Mouse (Mus musculus) ovary, postnatal 10 days (tissue): ENCODE results near the gene Ppard.

ENCODE experiments used
- DNase-seq: peaks from one replicate; pipeline ENCODE4 v3.0.0; 2022; ENCODE audit warnings: low spot score

Ppard gene

DNA sequence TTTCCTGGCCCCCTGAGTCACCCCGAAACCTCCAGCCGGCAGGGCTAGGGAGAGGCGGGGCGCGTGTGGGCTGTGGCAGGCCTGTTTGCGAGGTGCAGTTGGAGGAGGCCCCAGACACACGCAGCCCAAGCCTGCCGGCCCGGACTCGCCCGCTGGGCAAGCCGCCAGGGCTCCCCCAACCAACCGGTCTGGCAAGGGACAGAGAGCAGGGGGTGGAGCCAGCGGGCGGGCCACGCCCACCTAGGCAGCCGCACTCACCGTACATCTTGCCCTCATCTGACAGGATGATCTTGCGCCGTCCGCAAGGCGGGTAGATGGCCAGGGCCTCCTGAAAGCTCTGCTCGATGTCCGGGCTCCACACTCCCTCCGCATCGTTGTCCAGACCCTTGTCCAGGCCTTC is 108.6 kb downstream of the Ppard start:
- DNase-seq, result peak; percentile 89

DNA sequence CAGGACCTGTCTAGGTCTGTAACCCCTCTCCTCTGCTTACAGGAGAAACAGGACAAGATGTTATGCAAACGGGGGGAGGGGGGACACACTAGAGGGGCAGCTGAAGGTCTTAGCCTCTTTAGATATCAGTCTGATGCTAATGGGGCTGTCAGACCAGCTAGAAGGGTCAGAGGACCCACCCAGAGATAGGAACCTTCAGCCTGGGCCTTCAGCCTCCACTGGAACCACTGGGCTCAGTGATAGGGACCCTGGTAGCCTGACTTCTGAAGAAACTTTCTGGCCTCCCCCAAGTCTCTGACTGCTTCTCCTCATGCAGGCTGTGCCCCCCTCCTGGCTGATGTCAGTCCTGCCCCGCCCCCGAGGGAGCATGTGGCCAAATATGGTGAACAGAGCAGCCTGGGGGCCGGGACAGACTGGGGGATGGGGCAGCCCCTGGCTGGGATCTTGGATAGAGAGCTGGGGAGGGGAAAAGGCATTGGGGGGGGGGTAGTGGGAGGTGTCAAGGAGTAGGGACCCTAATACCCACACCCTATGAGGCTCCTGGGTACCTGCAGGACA is 111.6 kb downstream of the Ppard start:
- DNase-seq, result no peak

DNA sequence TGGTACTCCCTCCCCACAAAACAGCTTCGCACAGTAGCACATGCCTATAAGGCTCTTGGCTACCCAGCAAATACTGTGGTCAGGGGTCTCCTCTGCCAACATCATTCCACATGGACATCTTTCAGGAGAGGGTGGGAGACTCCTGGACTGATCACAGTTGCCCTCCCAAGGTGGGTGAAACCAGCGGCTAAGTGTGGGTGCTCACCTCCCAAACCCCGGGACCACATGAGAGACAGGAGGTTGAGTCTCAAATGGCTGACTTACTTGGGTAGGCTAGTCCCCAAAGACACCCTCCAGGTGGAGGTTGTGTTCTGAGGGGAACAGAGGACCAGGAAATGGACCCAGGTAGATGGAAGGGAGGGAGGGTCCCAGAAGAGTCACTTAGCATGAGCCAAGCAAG is 112.2 kb downstream of the Ppard start:
- DNase-seq, result no peak

DNA sequence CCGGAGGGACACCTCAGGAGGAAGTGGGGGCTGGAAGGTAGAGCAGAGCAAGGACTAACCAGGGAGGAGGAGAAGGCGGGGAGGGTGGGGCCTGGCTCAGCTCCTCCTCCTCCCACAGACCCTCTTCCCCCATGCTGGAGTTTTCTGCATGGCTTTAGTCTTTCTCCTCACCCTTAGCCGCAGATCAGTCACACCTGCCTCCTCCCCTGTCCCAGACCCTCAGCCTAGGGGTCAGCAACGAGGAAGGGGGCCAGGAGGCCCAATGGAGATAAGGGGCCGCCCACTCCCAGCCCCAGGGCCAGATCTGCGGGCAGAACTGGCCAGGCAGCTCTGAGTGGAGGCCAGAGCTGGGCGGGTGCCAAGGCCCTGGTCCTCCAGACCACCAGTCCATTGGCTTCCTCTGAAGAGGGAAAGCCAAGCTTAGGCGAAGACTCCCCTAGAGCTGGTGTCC is 112.8 kb downstream of the Ppard start:
- DNase-seq, result no peak

DNA sequence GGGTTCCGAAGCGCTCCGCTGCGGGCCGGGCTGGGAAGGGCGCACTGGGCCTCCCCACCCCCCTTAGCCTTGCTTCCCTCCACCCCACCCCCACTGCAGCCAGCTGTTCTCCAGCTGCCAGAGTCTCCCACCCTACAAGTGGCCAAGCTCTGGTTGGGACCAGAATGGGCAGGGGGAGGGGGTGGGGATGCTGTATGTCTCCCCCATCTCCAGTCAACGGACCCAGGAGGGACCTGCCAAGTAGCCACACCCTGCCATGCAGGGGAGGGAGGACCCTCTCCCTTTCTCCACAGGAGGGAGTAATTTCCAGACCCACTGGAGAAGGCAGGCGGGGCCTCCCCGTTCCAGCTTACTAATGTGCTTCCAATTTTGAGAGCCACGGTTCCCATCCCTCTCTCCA is 113.4 kb downstream of the Ppard start:
- no peak for DNase-seq

DNA sequence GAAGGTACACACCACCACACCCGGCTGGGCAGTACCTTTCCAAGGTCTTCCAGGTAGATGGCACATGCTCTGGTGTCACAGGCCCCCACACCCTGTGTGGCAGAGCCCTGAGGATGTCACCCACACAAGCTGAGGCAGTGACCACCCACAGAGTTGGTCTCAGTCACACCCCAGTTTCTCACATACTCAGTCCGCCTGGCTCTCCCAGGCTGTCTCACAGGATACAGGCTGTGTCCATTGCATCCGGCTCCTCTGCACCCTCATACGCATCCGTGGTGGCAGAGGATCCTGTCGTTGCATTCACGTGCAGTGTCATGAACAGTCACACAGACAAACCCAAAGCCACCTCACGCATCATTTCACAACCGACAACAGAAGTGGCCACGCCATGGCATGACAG is 114.8 kb downstream of the Ppard start:
- no peak for DNase-seq

DNA sequence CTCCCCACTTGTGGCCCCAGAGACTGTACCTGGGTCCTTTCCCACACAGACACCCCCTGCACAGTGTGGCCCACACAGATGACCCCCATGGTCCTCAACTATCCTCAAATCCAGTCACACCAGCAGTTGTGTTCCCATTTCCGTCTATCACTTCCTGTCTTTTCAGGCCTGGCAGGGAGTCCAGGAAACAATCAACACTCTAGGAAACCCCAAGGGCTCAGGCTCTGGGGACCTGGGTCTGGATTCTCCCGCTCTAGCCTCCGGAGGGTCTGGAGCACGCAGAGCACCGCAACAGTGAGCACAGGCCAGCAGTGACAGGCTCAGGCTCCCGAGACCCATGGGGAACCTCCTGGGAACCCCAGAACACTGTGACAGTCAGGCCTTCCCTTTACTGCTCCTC is 115.7 kb downstream of the Ppard start:
- no peak for DNase-seq

DNA sequence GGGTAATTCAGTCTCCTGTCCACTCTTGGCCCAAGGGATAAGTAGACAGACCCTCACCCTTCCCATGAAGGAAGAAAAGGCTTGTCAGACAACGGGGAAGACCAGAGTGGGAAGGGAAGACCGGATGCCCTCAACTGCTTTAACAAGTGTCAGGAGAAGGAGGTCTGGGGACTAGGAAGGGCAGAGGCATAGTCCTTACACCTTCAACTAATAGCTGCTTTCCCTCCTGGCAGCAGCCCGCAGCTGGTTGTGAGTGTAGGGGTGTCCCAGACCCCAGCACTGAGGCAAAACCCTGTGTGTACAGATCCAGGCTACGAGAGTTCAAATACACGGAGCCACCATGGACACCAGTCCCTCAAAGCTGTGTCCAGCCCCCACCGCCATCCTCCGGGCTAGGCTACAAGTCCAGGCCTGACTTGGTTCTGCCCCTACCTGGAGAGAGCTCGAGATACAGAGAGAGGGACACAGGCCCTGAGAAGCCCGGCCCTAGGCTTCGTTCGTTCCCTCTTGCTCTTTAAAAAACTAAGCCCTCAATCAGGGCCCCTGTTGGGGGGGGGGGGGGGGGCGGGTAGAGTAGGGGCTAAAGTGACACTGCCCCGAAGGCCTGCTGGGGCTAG is 116.9 kb downstream of the Ppard start:
- no peak for DNase-seq

DNA sequence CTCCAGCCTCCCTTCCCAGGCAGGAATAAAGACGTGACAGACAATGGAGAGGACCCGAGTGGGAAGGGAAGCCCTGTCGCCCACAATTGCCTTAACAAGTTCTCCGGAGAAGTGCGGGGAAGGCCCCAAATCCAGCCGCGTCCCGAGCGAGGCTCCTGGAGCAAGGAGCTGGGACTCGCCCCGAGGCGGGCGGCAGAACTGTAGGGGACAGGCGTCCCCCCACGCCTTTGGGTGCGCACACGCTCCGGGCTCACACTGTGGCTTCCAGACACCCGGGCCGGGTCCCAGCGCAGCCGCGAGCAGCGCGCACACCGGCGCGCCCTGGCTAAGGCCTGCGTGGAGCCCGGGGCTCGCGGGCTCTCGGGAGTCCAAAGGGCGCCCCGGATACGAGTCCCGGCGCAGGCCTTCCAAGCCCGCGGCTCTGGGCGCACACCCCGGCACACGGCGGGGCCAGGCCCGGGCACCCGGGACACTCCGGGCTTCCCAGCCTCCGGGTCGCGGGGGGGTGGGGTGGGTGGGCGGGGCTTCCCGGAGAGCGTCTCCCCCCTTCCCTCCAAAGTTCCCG is 117.5 kb downstream of the Ppard start:
- DNase-seq, result no peak

DNA sequence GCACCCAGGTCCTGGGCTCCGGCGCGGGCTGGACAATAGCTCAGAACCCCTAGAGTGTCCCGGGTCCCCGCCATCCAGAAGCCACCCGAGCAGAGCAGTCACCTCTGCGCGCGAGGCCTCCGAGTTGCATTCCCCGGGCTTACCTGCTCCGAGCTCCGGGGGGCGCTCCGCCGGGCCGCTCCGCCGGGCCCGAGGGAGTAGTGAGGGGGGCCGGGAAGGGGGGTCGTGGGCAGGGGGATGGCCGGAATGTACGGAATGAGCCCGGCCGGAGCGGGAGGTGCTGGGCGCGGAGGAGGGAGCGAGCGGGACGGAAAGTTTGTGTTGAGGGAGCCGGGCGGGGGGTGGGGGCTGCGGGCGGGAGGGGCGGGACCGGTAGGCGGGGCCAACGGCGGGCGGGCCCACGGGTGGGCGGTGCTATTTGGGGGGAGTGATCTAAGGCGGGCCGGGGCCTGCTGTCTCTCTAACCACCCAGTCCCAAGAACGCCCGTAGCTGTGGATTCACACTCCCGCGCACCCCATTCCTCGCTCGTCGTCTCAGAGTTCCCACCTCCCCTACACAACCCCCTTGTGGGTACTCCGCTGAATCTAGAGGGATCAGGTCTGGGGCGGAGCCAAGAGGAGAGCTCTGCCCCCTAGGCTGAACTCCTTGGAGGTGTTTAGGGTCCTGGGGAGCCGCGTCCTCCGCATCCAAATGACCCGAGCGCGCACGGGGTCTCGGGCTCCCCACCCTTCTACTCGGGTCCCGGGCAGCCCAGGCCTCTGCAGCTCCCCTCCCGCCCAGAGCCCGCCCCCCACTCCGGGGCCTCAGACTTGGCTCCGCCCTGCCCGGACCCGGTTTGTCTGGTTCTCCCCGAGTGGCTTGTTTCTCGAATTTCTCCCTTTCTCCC is 118.2 kb downstream of the Ppard start, which contains the start of gene Tead3:
Gene Tead3, minus strand, starts transcription at position 352 of the 887 bp plus-strand sequence.
- peak; percentile 73 for DNase-seq
